Mouse (Mus musculus): ENCODE data around the gene Osbp.

GRCm38 (mm10) chr19:12002125-12002524 lies 36.4 kb downstream of the Osbp start:
- TF ChIP-seq CTCF (IDR thresholded peaks at IDR 0.05; ENCODE audit: low read depth, low read length) (no peak), POLR2A (IDR thresholded peaks at IDR 0.05; ENCODE audit: borderline replicate concordance, low read depth, low read length) (no peak)
